Mouse (Mus musculus): ENCODE data around the gene Sgip1. TPM values are rescaled to one million over a fixed set of nuclear protein-coding genes. Genes with fewer than 3 reads are reported as not detected.

Sgip1 gene
- polyA plus RNA-seq, 1 experiment from 2014 or later: 68.3 TPM

DNA sequence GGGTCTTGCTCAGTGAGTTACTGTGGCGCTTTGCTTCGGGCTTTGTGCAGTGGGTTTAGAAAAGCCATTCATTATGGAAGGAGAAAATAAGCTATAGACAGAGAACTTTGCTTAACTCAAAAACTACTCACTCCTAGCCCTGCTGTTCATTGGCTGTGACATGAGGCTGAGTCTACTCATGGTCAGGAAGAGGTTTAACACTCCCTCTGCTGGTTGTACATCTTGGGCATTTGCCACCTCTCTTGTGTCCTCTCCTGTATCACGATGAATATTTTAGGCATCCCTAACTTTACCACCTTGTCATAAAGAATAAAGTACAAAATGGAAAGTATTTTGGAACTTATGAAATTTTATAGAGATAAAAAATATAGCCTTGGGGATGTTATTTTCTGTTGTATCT lies 32.1 kb downstream of the Sgip1 start:
- H3K27me3 ChIP-seq (ENCODE audit: control insufficient read depth, insufficient read depth, low read length): no peaks in the 10 kb centered on the region
- ATAC-seq (ENCODE audit: low FRiP score): no peak
- H3K9ac ChIP-seq: no peak overlapping the region
- H3K4me3 ChIP-seq (replicated peaks; ENCODE audit: low read length): no peak overlapping the region
- 81% methylated on average over 3 of the region's 3 CpGs for WGBS
- 0 out of 2 replicates have a peak, but pooled peaks cover 4% of the 10 kb centered on the region for H3K4me1 ChIP-seq (replicated peaks; ENCODE audit: control insufficient read depth, insufficient read depth, low read length)
- H3K36me3 ChIP-seq (replicated peaks; ENCODE audit: control insufficient read depth, insufficient read depth): no peaks in the 10 kb centered on the region
- H3K27ac ChIP-seq: no peak overlapping the region
- no peaks in the 10 kb centered on the region for H3K9me3 ChIP-seq (ENCODE audit: control insufficient read depth, low read length)
- no peak overlapping the region for H3K4me2 ChIP-seq (replicated peaks)
- no peak for DNase-seq (ENCODE audit: low spot score)

DNA sequence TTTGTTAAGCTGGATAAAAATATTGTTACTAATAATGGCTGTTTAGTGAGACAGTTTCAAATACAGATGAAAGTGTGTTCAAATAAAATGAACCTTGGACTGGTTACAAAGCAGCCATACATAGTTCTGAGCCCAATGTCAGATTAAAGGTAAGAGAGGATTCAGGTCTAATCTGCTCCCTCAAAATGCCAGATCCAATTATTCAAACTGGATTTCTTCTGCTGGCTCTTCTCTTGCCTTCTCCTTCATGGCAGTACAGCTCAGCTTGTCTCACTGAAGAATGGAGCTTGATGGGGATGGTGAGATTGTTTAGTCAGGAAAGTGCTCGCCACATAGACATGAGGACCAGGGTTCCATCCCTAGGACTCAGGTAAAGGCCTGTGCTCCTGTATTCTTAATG lies 32.7 kb downstream of the Sgip1 start:
- DNase-seq (ENCODE audit: low spot score) (no peak), ATAC-seq (ENCODE audit: low FRiP score) (no peak)
- Histone ChIP-seq H3K9me3 (ENCODE audit: control insufficient read depth, low read length) (no peaks in the 10 kb centered on the region), H3K4me1 (replicated peaks; ENCODE audit: control insufficient read depth, insufficient read depth, low read length) (0 out of 2 replicates have a peak, but pooled peaks cover 4% of the 10 kb centered on the region), H3K27ac (no peak overlapping the region), H3K4me2 (replicated peaks) (no peak overlapping the region), H3K36me3 (replicated peaks; ENCODE audit: control insufficient read depth, insufficient read depth) (no peaks in the 10 kb centered on the region), H3K27me3 (ENCODE audit: control insufficient read depth, insufficient read depth, low read length) (no peaks in the 10 kb centered on the region), H3K4me3 (replicated peaks; ENCODE audit: low read length) (no peak overlapping the region), H3K9ac (no peak overlapping the region)
- 86% methylated on average over 1 of the region's 1 CpGs for WGBS

DNA sequence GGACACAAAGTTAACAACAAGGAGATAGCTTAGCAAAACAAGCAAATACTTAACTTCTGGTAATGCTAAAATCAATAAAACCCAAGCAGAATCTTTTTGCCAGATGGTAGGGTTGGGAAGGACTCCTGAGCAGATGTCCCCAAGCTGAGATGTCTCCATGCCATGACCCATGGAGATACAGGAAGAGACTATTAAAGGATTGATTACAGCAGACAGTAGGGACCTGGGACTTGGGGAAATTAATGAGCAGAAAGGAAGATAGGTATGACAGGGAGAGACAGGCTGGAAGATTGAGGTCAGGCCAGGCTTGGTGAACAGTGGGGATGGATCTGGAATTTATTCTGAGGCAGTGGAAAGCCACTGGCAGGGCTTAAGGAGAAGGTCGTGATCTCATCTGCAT lies 33.5 kb downstream of the Sgip1 start:
- no peak overlapping the region for H3K4me3 ChIP-seq (replicated peaks; ENCODE audit: low read length)
- WGBS: 63% methylated on average over 1 of the region's 1 CpGs
- no peak for ATAC-seq (ENCODE audit: low FRiP score)
- H3K4me1 ChIP-seq (replicated peaks; ENCODE audit: control insufficient read depth, insufficient read depth, low read length): 0 out of 2 replicates have a peak, but pooled peaks cover 4% of the 10 kb centered on the region
- DNase-seq (ENCODE audit: low spot score): no peak
- H3K27ac ChIP-seq: no peak overlapping the region
- H3K36me3 ChIP-seq (replicated peaks; ENCODE audit: control insufficient read depth, insufficient read depth): no peaks in the 10 kb centered on the region
- H3K9me3 ChIP-seq (ENCODE audit: control insufficient read depth, low read length): no peaks in the 10 kb centered on the region
- H3K9ac ChIP-seq: no peak overlapping the region
- H3K4me2 ChIP-seq (replicated peaks): no peak overlapping the region
- no peaks in the 10 kb centered on the region for H3K27me3 ChIP-seq (ENCODE audit: control insufficient read depth, insufficient read depth, low read length)

DNA sequence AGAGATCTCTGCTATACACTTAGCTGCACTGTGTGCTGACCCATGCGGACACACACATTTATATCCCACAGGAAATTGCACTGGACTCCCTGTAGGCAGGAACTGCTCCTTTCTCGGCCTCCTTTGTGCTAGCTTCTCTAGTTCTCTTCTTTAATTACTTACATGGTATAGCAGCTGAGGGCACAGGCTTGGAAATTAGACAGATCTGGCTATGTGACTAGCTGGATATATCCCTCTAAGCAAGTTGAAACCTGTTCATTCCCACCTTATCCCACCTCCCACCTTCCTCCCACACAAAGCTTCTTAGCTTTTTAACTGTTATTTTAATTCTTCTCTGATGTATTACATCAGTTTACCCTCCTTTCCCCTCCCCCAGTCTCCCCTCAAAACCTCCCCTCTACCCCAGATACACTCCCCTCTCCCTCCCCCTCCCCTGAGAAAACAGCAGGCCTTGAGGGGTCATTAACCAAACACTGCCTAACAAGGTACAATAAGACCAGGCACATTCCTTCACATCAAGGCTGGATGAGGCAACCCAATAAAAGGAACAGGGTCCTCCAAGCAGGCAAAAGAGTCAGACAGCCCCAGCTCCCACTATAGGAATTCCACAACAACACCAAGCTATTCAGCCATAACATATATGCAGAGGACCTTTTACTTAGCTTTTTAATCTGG lies 34.6 kb downstream of the Sgip1 start:
- DNase-seq (ENCODE audit: low spot score): no peak
- Histone ChIP-seq H3K27me3 (ENCODE audit: control insufficient read depth, insufficient read depth, low read length) (no peaks in the 10 kb centered on the region), H3K9me3 (ENCODE audit: control insufficient read depth, low read length) (no peaks in the 10 kb centered on the region), H3K27ac (no peak overlapping the region), H3K9ac (no peak overlapping the region), H3K36me3 (replicated peaks; ENCODE audit: control insufficient read depth, insufficient read depth) (no peaks in the 10 kb centered on the region), H3K4me1 (replicated peaks; ENCODE audit: control insufficient read depth, insufficient read depth, low read length) (0 out of 2 replicates have a peak, but pooled peaks cover 4% of the 10 kb centered on the region), H3K4me3 (replicated peaks; ENCODE audit: low read length) (no peak overlapping the region), H3K4me2 (replicated peaks) (no peak overlapping the region)
- no peak for ATAC-seq (ENCODE audit: low FRiP score)
- 41% methylated on average over 2 of the region's 2 CpGs for WGBS

DNA sequence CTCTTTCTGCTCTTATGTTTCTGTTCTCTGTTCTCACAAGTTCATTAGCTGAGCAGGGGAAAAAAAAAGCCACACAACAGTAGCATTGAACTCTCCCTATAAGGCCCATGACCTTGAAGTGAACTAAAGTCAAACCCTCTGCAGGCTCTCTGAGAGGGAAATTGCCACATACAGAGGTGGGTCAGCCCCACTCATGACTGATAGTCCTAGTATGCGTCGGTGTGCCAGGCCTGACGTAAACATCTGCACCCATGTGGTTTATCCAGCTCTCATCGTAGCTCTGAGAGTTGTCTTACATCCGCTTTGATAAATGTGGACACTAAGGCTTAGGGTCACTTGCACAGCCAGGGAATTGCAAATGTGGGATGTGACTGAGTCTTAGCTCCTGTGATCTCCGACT lies 38.8 kb downstream of the Sgip1 start:
- Histone ChIP-seq H3K4me1 (replicated peaks; ENCODE audit: control insufficient read depth, insufficient read depth, low read length) (no peaks in the 10 kb centered on the region), H3K4me2 (replicated peaks) (no peak overlapping the region), H3K27ac (no peak overlapping the region), H3K4me3 (replicated peaks; ENCODE audit: low read length) (no peak overlapping the region), H3K36me3 (replicated peaks; ENCODE audit: control insufficient read depth, insufficient read depth) (no peaks in the 10 kb centered on the region), H3K27me3 (ENCODE audit: control insufficient read depth, insufficient read depth, low read length) (no peaks in the 10 kb centered on the region), H3K9me3 (ENCODE audit: control insufficient read depth, low read length) (no peaks in the 10 kb centered on the region), H3K9ac (no peak overlapping the region)
- DNase-seq (ENCODE audit: low spot score) (no peak), ATAC-seq (ENCODE audit: low FRiP score) (no peak)
- 85% methylated on average over 6 of the region's 6 CpGs for WGBS

DNA sequence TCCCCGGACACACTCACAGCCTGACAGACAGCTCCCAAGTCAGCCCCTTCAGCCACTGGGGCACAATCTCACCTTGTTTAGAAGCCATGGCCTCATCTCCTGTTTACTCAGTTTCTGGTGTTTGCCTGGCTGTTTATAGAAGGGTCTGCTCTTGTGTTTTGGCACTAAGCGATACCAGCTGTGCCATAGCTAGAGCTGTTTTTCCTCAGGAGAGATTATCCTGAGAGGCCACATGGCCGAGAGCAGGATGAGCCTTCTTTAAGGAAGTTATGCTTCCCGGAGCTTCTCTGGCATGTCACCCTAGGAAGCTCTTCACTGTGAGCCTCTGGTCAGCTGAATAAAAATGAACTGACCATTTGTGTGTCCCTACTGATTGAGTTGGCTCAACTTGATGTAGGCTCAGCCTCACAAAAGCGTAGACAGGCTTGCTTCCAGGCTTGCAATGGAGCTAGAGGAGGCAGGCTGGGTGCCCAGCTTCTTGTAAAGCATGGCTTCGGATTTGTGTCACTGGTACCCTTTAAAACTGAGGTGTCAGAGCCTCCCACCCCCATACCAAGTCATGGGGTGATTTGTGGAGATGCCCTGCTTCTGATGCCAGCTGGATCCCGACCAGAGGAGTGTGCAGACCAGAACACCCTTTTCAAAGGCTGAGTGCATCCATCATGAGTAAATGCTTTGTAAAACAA lies 42.1 kb downstream of the Sgip1 start:
- DNase-seq (ENCODE audit: low spot score): no peak
- Histone ChIP-seq H3K9ac (no peak overlapping the region), H3K9me3 (ENCODE audit: control insufficient read depth, low read length) (no peaks in the 10 kb centered on the region), H3K4me1 (replicated peaks; ENCODE audit: control insufficient read depth, insufficient read depth, low read length) (no peaks in the 10 kb centered on the region), H3K4me2 (replicated peaks) (no peak overlapping the region), H3K36me3 (replicated peaks; ENCODE audit: control insufficient read depth, insufficient read depth) (no peaks in the 10 kb centered on the region), H3K27ac (no peak overlapping the region), H3K27me3 (ENCODE audit: control insufficient read depth, insufficient read depth, low read length) (no peaks in the 10 kb centered on the region), H3K4me3 (replicated peaks; ENCODE audit: low read length) (no peak overlapping the region)
- ATAC-seq (ENCODE audit: low FRiP score): 0 out of 2 replicates have a peak, but pooled peaks have one; percentile 42
- 72% methylated on average over 7 of the region's 7 CpGs for WGBS

DNA sequence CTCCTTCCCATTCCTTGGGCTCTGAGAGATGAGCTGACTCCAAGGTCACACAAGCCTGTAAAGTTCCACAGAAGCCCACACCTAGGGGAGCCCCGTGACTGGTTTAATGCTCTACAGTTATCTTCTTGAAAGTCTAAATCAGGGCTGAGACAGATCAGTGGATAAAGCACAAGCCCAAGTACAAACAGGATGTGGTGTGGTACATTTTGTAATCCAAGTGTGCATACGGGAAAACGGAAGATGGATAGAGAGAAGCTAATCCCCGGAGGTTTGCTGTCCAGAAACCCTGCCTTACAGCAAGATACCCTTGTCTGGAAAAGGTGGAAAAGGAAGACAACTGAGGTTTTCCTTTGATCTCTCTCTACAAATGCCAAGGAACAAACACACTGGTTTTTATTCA lies 44.1 kb downstream of the Sgip1 start:
- Histone ChIP-seq H3K9me3 (ENCODE audit: control insufficient read depth, low read length) (no peaks in the 10 kb centered on the region), H3K27ac (no peak overlapping the region), H3K9ac (no peak overlapping the region), H3K4me3 (replicated peaks; ENCODE audit: low read length) (no peak overlapping the region), H3K27me3 (ENCODE audit: control insufficient read depth, insufficient read depth, low read length) (no peaks in the 10 kb centered on the region), H3K4me2 (replicated peaks) (no peak overlapping the region), H3K4me1 (replicated peaks; ENCODE audit: control insufficient read depth, insufficient read depth, low read length) (no peaks in the 10 kb centered on the region), H3K36me3 (replicated peaks; ENCODE audit: control insufficient read depth, insufficient read depth) (no peaks in the 10 kb centered on the region)
- no peak for ATAC-seq (ENCODE audit: low FRiP score)
- 80% methylated on average over 4 of the region's 4 CpGs for WGBS
- DNase-seq (ENCODE audit: low spot score): no peak

DNA sequence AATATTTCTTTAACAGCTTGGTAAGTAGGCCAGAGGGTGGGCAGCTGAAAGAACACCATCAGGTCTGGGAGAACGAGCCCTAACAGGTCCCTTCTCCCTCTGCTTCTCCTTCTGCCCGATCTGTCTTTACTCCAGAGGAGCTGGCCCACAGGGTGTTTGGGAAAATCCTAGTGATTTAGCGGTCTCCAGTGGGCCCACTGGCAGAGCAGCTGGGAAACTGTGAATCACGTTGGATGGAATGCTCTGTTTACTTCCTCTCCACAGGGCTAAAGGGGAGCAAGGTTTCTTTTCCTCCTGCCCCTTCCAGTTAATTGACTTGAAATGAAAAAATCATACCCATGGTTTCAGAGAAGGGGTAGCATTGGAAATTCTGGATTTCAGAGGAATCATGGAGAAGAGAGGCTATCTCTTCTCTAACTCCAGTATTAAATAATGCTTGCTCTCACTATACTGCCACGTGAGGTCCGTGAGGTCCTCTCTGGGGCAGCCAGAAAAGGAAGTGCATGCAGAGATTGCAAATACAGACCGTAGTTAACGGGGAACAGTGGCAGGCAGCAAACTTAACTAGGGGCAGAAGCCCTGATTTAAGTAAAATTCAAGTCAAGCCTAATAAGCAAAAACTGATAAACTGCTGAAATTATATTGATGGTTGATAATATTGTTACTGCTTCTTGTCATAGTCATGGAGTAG lies 51.1 kb downstream of the Sgip1 start:
- H3K9me3 ChIP-seq (ENCODE audit: control insufficient read depth, low read length): no peaks in the 10 kb centered on the region
- DNase-seq (ENCODE audit: low spot score): no peak
- H3K9ac ChIP-seq: no peak overlapping the region
- no peak overlapping the region for H3K27ac ChIP-seq
- no peaks in the 10 kb centered on the region for H3K27me3 ChIP-seq (ENCODE audit: control insufficient read depth, insufficient read depth, low read length)
- WGBS: 71% methylated on average over 8 of the region's 8 CpGs
- no peaks in the 10 kb centered on the region; the same call in 1 of the 2 replicates for H3K4me1 ChIP-seq (replicated peaks; ENCODE audit: control insufficient read depth, insufficient read depth, low read length)
- no peak overlapping the region for H3K4me2 ChIP-seq (replicated peaks)
- H3K36me3 ChIP-seq (replicated peaks; ENCODE audit: control insufficient read depth, insufficient read depth): no peaks in the 10 kb centered on the region
- no peak for ATAC-seq (ENCODE audit: low FRiP score)
- no peak overlapping the region for H3K4me3 ChIP-seq (replicated peaks; ENCODE audit: low read length)

DNA sequence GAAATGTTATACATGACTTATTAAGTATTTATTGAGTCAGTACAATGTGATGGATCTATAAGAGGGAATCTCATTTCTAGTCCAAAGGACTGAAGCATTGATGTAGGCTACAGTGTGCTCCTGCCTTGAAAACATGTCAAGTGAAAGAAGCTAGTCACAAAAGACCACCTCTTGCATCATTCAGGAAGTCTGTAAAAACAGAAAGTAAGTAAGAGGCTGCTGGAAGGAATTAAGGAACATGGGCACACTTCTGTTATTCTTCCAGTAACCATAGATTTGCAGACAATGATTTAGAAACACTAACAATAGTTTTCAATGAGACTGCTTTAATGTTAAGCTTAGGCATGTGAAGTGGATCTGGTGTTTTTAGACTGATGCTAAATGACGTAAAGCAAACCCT lies 60.4 kb downstream of the Sgip1 start:
- no peaks in the 10 kb centered on the region for H3K4me1 ChIP-seq (replicated peaks; ENCODE audit: control insufficient read depth, insufficient read depth, low read length)
- ATAC-seq (ENCODE audit: low FRiP score): no peak
- H3K9me3 ChIP-seq (ENCODE audit: control insufficient read depth, low read length): no peaks in the 10 kb centered on the region
- no peaks in the 10 kb centered on the region for H3K36me3 ChIP-seq (replicated peaks; ENCODE audit: control insufficient read depth, insufficient read depth)
- H3K4me3 ChIP-seq (replicated peaks; ENCODE audit: low read length): no peak overlapping the region
- H3K4me2 ChIP-seq (replicated peaks): no peak overlapping the region
- H3K27me3 ChIP-seq (ENCODE audit: control insufficient read depth, insufficient read depth, low read length): no peaks in the 10 kb centered on the region
- H3K9ac ChIP-seq: no peak overlapping the region
- no peak for DNase-seq (ENCODE audit: low spot score)
- H3K27ac ChIP-seq: no peak overlapping the region
- 97% methylated on average over 1 of the region's 1 CpGs for WGBS

Data from hindbrain, embryonic 14.5 days (tissue).